Mouse (Mus musculus) limb, embryonic 10.5 days (tissue): Measurements from ENCODE around the gene Cfap299. TPM values are rescaled to one million over a fixed set of nuclear protein-coding genes. Genes with fewer than 3 reads are reported as not detected.
A peak's percentile ranks its signal among the peaks of the same experiment; 100 is the strongest.

ENCODE experiments used
- DNase-seq: peaks from one replicate; pipeline ENCODE4 v3.0.0-alpha.2; 2017; ENCODE audit warnings: low spot score
- H3K27ac ChIP-seq: fragments of 300-500 bp; sonication (generic); 2 replicates; pipeline ENCODE4 v1.5.1; 2016; ENCODE audit warnings: mild to moderate bottlenecking
- H3K27me3 ChIP-seq: fragments of 300-500 bp; sonication (generic); 2 replicates; pipeline ENCODE4 v1.6.1; 2016; ENCODE audit warnings: low read depth, mild to moderate bottlenecking; ENCODE audit not compliant: poor library complexity, severe bottlenecking
- H3K36me3 ChIP-seq: fragments of 300-500 bp; sonication (generic); 2 replicates; pipeline ENCODE4 v1.6.1; 2016; ENCODE audit warnings: mild to moderate bottlenecking, moderate library complexity
- H3K4me1 ChIP-seq: fragments of 300-500 bp; sonication (generic); 2 replicates; pipeline ENCODE4 v1.6.1; 2016
- H3K4me3 ChIP-seq: fragments of 300-500 bp; sonication (generic); 2 replicates; pipeline ENCODE4 v1.5.1; 2016; ENCODE audit warnings: mild to moderate bottlenecking, moderate library complexity
- H3K9me3 ChIP-seq: fragments of 300-500 bp; sonication (generic); replicated peaks from 2 replicates; pipeline ENCODE4 v1.6.1; 2016; ENCODE audit warnings: mild to moderate bottlenecking
- WGBS: fragments of 180-500 bp; shearing (Covaris S2); methylation state at CpG from one replicate; pipeline ENCODE4 v1.1.7; 2016; 5-methylcytosine and 5-hydroxymethylcytosine counted together
- polyA plus RNA-seq: library from polyadenylated mRNA; unstranded; fragments of >200 nt; fragmentation: Nextera tagmentation; extraction: Ambion mirVana; gene quantifications from 2 replicates; pipeline ENCODE4 v1.2.1, GENCODE M21; 2016

Gene Cfap299
- polyA plus RNA-seq, 1 experiment from 2014 or later, result 0.16 TPM

GRCm38 (mm10) chr5:98416385-98417145, 87.5 kb downstream of the Cfap299 start:
- 93% methylated on average over 9 of the region's 9 CpGs for WGBS

DNA sequence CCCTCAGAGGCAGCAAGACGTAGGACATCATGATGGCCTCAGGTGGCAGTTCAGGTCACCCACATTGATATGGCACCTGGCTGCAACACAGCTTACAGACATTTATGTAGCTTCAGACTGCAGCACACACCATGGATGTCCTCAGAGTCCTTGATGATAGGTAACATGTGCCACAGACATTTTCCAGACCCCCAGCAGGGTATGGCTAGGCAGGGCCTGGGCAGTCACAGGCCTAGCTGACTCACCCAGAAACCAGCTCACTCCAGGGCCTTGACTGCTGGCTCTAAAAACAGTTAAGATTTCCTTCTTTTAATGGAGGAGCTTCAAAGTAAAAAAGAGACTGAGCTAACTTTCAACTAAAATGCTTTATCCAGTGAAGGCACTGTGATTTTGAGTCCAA, 95.9 kb downstream of the Cfap299 start:
- 93% methylated on average over 1 of the region's 1 CpGs for WGBS
- no peaks in the 10 kb centered on the region for H3K27me3 ChIP-seq

More at GRCm38 (mm10) chr5:98416385-98417145, 87.5 kb downstream of the Cfap299 start:
- Histone ChIP-seq H3K27me3 (no peaks in the 10 kb centered on the region), H3K4me3 (no peak overlapping the region), H3K9me3 (no peaks in the 10 kb centered on the region), H3K4me1 (no peaks in the 10 kb centered on the region), H3K36me3 (no peaks in the 10 kb centered on the region), H3K27ac (peak overlapping the region; percentile 21; the same call in 1 of the 2 replicates)
- DNase-seq, result no peak

GRCm38 (mm10) chr5:98426112-98426511, 97.0 kb downstream of the Cfap299 start:
- H3K4me1 ChIP-seq, result no peaks in the 10 kb centered on the region; the same call in 1 of the 2 replicates
- no peak overlapping the region for H3K4me3 ChIP-seq
- H3K9me3 ChIP-seq, result no peaks in the 10 kb centered on the region
- 87% methylated on average over 5 of the region's 5 CpGs for WGBS
- H3K36me3 ChIP-seq, result no peaks in the 10 kb centered on the region
- no peak overlapping the region for H3K27ac ChIP-seq
- H3K27me3 ChIP-seq, result no peaks in the 10 kb centered on the region
- DNase-seq, result no peak

More for the DNA sequence above, 95.9 kb downstream of the Cfap299 start:
- Histone ChIP-seq H3K27ac (no peak overlapping the region), H3K4me1 (no peaks in the 10 kb centered on the region; the same call in 1 of the 2 replicates), H3K9me3 (no peaks in the 10 kb centered on the region), H3K4me3 (no peak overlapping the region), H3K36me3 (no peaks in the 10 kb centered on the region)
- DNase-seq, result no peak

GRCm38 (mm10) chr5:98430060-98430459, 101.0 kb downstream of the Cfap299 start:
- no peak for DNase-seq
- 81% methylated on average over 7 of the region's 7 CpGs for WGBS

DNA sequence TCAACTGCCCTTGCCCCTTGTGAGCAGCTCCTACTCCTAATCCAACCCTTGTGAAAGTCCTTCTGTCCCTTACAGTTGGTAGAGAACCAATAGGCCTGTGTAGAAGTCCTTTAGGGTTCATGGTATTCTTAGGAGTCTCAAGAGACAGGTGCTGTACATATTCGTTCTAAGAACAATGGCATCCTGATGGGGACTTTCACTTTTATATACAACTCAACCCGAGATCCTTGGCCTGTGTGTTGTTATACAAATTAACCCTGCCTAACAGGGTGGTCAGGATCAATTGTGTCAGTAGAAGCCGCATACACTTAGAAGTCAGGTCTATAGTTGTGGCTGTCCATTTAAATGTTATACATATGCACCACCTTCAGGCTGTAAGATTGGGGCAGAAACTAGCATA, 109.6 kb downstream of the Cfap299 start:
- WGBS, result 77% methylated on average over 3 of the region's 3 CpGs
- H3K4me3 ChIP-seq, result no peak overlapping the region
- no peaks in the 10 kb centered on the region for H3K9me3 ChIP-seq
- H3K4me1 ChIP-seq, result no peaks in the 10 kb centered on the region
- DNase-seq, result no peak
- no peaks in the 10 kb centered on the region for H3K27me3 ChIP-seq
- H3K27ac ChIP-seq, result no peak overlapping the region
- no peaks in the 10 kb centered on the region for H3K36me3 ChIP-seq

More at GRCm38 (mm10) chr5:98430060-98430459, 101.0 kb downstream of the Cfap299 start:
- H3K9me3 ChIP-seq, result no peaks in the 10 kb centered on the region
- no peaks in the 10 kb centered on the region for H3K36me3 ChIP-seq
- H3K27ac ChIP-seq, result no peak overlapping the region
- no peak overlapping the region for H3K4me3 ChIP-seq
- no peaks in the 10 kb centered on the region for H3K4me1 ChIP-seq
- no peaks in the 10 kb centered on the region for H3K27me3 ChIP-seq

DNA sequence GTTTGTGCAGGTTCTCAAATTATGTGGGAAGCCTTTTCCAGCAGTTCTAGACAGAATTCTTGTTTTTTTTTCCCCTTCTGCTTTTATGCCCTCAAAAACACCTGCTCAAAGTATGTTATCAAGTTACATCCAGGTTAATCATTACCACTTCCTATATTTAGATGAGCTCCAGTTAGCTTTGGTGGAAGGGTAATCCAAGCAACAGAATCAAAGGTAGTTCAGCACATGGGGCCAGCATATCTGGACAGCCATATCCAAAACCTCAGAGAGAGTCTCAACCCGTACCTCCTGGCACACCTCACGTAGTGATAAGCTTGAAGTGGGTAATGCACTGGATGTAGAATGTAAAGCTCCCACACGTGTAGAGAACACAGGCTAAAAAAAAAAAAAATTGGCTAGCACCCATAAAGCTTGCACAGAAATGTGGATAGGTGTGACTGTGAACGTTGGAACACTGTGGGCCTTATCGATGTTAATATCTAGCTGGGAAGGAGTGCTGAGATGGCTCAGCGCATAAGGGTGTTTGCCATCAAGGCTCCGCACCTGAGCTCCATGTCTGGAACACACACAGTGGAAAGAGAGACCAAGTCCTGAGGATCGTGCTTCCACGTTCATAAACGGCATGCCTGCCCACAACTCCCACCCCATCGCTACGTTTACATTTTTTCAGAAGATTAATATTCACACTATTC, 117.8 kb downstream of the Cfap299 start:
- 91% methylated on average over 12 of the region's 12 CpGs for WGBS

DNA sequence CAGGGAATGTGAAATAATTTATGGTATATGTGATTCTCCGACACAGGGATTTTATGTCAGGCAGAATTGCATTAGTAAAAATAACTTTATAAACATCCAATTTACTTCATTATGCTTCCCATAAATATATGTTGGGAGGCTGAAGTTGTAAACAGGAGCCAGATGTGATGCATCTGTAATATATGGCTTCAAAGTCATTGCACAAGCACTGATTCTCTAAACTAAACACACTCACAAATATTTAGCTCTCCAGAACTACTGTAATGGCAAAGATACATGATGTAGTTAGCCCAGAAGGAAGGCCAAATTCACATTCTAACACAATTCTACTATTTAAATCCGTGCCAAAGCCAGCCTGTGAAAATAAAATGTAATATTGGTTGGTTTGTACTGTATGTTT, 120.8 kb downstream of the Cfap299 start:
- H3K27ac ChIP-seq, result no peak overlapping the region
- H3K27me3 ChIP-seq, result no peaks in the 10 kb centered on the region
- no peaks in the 10 kb centered on the region for H3K36me3 ChIP-seq
- DNase-seq, result no peak
- no peaks in the 10 kb centered on the region for H3K4me1 ChIP-seq
- 89% methylated on average over 2 of the region's 2 CpGs for WGBS
- no peaks in the 10 kb centered on the region for H3K9me3 ChIP-seq
- no peak overlapping the region for H3K4me3 ChIP-seq

More for the DNA sequence above, 117.8 kb downstream of the Cfap299 start:
- H3K9me3 ChIP-seq, result no peaks in the 10 kb centered on the region
- DNase-seq, result no peak
- H3K4me1 ChIP-seq, result no peaks in the 10 kb centered on the region
- no peaks in the 10 kb centered on the region for H3K27me3 ChIP-seq
- H3K4me3 ChIP-seq, result no peak overlapping the region
- H3K36me3 ChIP-seq, result no peaks in the 10 kb centered on the region
- no peak overlapping the region for H3K27ac ChIP-seq

GRCm38 (mm10) chr5:98466882-98467535, 137.9 kb downstream of the Cfap299 start:
- no peaks in the 10 kb centered on the region for H3K9me3 ChIP-seq
- no peaks in the 10 kb centered on the region for H3K36me3 ChIP-seq
- H3K4me1 ChIP-seq, result no peaks in the 10 kb centered on the region
- no peak overlapping the region for H3K4me3 ChIP-seq
- 72% methylated on average over 4 of the region's 4 CpGs for WGBS
- H3K27ac ChIP-seq, result no peak overlapping the region
- H3K27me3 ChIP-seq, result no peaks in the 10 kb centered on the region
- no peak for DNase-seq

GRCm38 (mm10) chr5:98470052-98470451, 140.9 kb downstream of the Cfap299 start:
- WGBS, result 88% methylated on average over 4 of the region's 4 CpGs
- Histone ChIP-seq H3K4me1 (no peaks in the 10 kb centered on the region), H3K36me3 (no peaks in the 10 kb centered on the region), H3K27ac (no peak overlapping the region), H3K9me3 (no peaks in the 10 kb centered on the region), H3K27me3 (no peaks in the 10 kb centered on the region), H3K4me3 (no peak overlapping the region)
- no peak for DNase-seq

DNA sequence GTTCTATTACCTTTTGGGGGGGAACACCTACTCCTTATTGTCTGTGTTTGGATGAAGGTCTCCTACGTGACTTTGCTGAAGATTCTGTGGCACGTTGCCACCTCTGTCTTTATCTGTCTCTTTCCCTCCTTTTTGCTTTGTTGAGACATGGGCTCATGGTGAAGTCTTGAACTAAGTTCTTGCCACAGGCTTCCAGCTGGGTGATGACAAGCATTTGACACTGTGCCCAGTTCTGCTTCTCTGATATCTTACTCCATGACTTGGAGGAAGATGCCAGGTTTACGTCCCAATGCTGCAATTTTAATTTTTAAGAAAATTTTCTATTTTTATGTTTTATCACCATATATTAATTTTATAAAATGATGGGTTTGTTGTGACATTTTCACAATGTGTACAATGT, 147.4 kb downstream of the Cfap299 start:
- 91% methylated on average over 3 of the region's 3 CpGs for WGBS
- DNase-seq, result no peak
- H3K27me3 ChIP-seq, result no peaks in the 10 kb centered on the region
- H3K4me3 ChIP-seq, result no peak overlapping the region
- H3K27ac ChIP-seq, result no peak overlapping the region
- H3K9me3 ChIP-seq, result no peaks in the 10 kb centered on the region
- no peaks in the 10 kb centered on the region for H3K36me3 ChIP-seq
- H3K4me1 ChIP-seq, result no peaks in the 10 kb centered on the region; the same call in 1 of the 2 replicates

DNA sequence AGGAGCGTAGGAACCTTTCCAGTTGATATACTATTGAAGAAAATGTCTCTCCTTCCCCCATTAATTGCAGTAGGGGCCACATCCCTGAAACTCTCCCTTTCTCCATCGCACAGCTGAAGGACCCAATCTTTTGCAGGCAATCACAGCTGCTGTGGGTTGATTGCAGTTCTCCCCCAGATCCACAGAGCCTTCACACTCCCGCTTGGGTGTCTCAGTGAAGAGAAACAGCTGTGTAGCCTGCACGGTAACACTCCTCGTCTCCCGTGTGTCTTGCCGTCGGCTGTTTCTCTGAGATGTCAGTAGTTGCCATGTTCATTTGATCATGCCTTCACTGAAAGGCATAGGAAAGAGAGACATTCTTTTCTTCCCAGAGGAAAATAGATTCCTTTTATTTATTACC, 148.2 kb downstream of the Cfap299 start:
- Histone ChIP-seq H3K36me3 (no peaks in the 10 kb centered on the region), H3K27ac (no peak overlapping the region), H3K4me3 (no peak overlapping the region), H3K27me3 (no peaks in the 10 kb centered on the region), H3K4me1 (no peaks in the 10 kb centered on the region; the same call in 1 of the 2 replicates), H3K9me3 (no peaks in the 10 kb centered on the region)
- 71% methylated on average over 8 of the region's 8 CpGs for WGBS
- DNase-seq, result no peak

DNA sequence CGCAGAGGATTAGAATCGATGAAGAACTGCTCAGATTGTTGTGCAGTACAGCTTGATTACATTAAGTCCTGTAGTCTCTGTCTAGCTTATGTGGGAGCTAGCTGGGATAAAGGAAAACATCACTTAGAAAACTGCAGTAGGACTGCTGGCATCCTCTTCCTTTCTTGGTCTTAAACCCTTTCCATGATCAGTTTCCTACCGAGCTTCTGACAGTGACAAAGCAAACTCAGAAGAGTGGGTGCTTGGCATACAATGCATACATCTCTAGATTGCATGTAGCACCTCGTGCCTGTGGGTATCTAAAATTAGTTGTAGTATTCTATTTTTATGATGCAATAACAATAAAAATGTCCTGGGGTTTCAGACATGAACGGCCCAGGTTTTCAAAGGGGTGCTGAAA, 154.4 kb downstream of the Cfap299 start:
- no peak for DNase-seq
- 84% methylated on average over 5 of the region's 5 CpGs for WGBS

DNA sequence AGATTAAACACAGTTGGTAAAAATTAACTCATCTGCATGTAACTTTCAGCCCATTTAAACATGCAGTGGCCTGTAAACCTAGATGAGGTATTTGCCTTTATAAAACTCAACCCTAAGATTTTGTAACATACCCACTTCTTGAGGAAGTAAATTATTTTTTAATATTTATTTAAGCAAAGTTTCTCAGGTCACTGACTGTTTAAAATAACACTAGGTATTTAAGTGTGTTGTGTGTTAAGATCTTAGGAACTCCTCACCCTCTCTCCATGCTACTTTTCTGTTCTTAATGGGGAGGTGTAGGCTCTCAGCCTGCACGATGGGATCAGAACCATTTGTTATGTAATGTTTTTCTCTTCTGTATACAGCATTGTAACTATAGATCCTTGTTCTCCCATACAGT, 156.1 kb downstream of the Cfap299 start:
- H3K4me3 ChIP-seq, result no peak overlapping the region
- no peaks in the 10 kb centered on the region for H3K4me1 ChIP-seq
- WGBS, result 85% methylated on average over 1 of the region's 1 CpGs
- H3K9me3 ChIP-seq, result no peaks in the 10 kb centered on the region
- H3K36me3 ChIP-seq, result no peaks in the 10 kb centered on the region
- no peak for DNase-seq
- no peak overlapping the region for H3K27ac ChIP-seq
- no peaks in the 10 kb centered on the region for H3K27me3 ChIP-seq

More for the DNA sequence above, 154.4 kb downstream of the Cfap299 start:
- no peaks in the 10 kb centered on the region for H3K4me1 ChIP-seq
- H3K27me3 ChIP-seq, result no peaks in the 10 kb centered on the region
- H3K4me3 ChIP-seq, result no peak overlapping the region
- no peaks in the 10 kb centered on the region for H3K9me3 ChIP-seq
- no peak overlapping the region for H3K27ac ChIP-seq
- no peaks in the 10 kb centered on the region for H3K36me3 ChIP-seq
